Mouse (Mus musculus): Measurements from ENCODE around the gene Bsg. TPM values are rescaled to one million over a fixed set of nuclear protein-coding genes. Genes with fewer than 3 reads are reported as not detected.
A peak's percentile ranks its signal among the peaks of the same experiment; 100 is the strongest.

Gene Bsg
- 888 and 937 TPM in 2 replicates for polyA plus RNA-seq (2015; fragmentation: Nextera tagmentation; extraction: Ambion mirVana)

GRCm38 (mm10) chr10:79704065-79704969, at the start of gene Bsg:
Bsg (plus strand) TSS chr10:79704491.
- TF ChIP-seq CTCF (IDR thresholded peaks at IDR 0.05; ENCODE audit: low read depth): peak; percentile 74
- Histone ChIP-seq H3K27me3 (replicated peaks; ENCODE audit: control insufficient read depth, insufficient read depth, low read length) (no peaks in the 10 kb centered on the region), H3K9me3 (ENCODE audit: control insufficient read depth) (no peaks in the 10 kb centered on the region), H3K9ac (ENCODE audit: low read depth, low read length) (peak within 1 kb of the TSS; percentile 91), H3K27ac (ENCODE audit: low read depth, low read length) (peak within 1 kb of the TSS; percentile 81), H3K4me1 (replicated peaks; ENCODE audit: control insufficient read depth, insufficient read depth, low read length) (peaks cover 10% of the 10 kb centered on the region), H3K36me3 (ENCODE audit: control insufficient read depth, insufficient read depth) (peaks cover 11% of the 10 kb centered on the region; the same call in 1 of the 2 replicates), H3K4me3 (ENCODE audit: low read depth, low read length) (peak within 1 kb of the TSS; percentile 85), H3K4me2 (replicated peaks; ENCODE audit: low read depth) (peak within 1 kb of the TSS; percentile 79)
- peak; percentile 97 for ATAC-seq
- WGBS: under 1% methylated on average over 51 of the region's 65 CpGs

- Histone ChIP-seq H3K4me1 (replicated peaks; ENCODE audit: control insufficient read depth, insufficient read depth, low read length) (no peaks in the 10 kb centered on the region), H3K9me3 (ENCODE audit: control insufficient read depth) (no peaks in the 10 kb centered on the region), H3K4me2 (replicated peaks; ENCODE audit: low read depth) (no peak overlapping the region), H3K27me3 (replicated peaks; ENCODE audit: control insufficient read depth, insufficient read depth, low read length) (no peaks in the 10 kb centered on the region), H3K27ac (ENCODE audit: low read depth, low read length) (no peak overlapping the region), H3K4me3 (ENCODE audit: low read depth, low read length) (no peak overlapping the region), H3K36me3 (ENCODE audit: control insufficient read depth, insufficient read depth) (no peaks in the 10 kb centered on the region), H3K9ac (ENCODE audit: low read depth, low read length) (no peak overlapping the region)
- no peak for TF ChIP-seq CTCF (IDR thresholded peaks at IDR 0.05; ENCODE audit: low read depth)
- WGBS: 13% methylated on average over 1 of the region's 1 CpGs
- ATAC-seq: no peak
Observed at GRCm38 (mm10) chr10:79654946-79655395, 49.3 kb upstream of the Bsg start.

DNA sequence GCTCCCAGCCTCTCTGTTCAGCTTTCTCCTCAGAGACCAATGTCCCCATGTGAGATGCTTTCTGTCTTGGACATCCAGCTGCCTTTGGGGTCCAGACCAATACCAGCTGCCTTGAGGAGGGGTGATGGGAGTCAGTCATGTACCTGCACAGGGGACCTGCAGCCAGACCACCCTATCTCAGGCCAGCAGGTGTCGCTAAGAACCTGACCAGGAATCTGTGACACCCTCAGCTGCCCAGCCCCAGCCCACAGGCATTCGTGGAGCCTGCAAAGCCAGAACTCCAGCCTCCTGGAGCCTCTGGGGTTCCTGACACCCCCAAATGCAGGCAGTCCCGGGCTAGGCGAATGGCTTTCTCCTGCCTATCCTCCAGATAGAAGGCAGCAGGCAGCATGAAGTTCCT, 45.5 kb upstream of the Bsg start:
- Histone ChIP-seq H3K4me2 (replicated peaks; ENCODE audit: low read depth) (no peak overlapping the region), H3K36me3 (ENCODE audit: control insufficient read depth, insufficient read depth) (no peaks in the 10 kb centered on the region), H3K27me3 (replicated peaks; ENCODE audit: control insufficient read depth, insufficient read depth, low read length) (no peaks in the 10 kb centered on the region), H3K27ac (ENCODE audit: low read depth, low read length) (no peak overlapping the region), H3K4me1 (replicated peaks; ENCODE audit: control insufficient read depth, insufficient read depth, low read length) (no peaks in the 10 kb centered on the region), H3K4me3 (ENCODE audit: low read depth, low read length) (no peak overlapping the region), H3K9me3 (ENCODE audit: control insufficient read depth) (no peaks in the 10 kb centered on the region), H3K9ac (ENCODE audit: low read depth, low read length) (no peak overlapping the region)
- WGBS: 18% methylated on average over 4 of the region's 4 CpGs
- peak; percentile 64 for TF ChIP-seq CTCF (IDR thresholded peaks at IDR 0.05; ENCODE audit: low read depth)
- no peak for ATAC-seq

GRCm38 (mm10) chr10:79660298-79660697, 44.0 kb upstream of the Bsg start:
- peak; percentile 62 for TF ChIP-seq CTCF (IDR thresholded peaks at IDR 0.05; ENCODE audit: low read depth)
- 82% methylated on average over 2 of the region's 2 CpGs for whole genome bisulfite sequencing
- H3K4me3 ChIP-seq (ENCODE audit: low read depth, low read length): no peak overlapping the region
- no peaks in the 10 kb centered on the region for H3K36me3 ChIP-seq (ENCODE audit: control insufficient read depth, insufficient read depth)
- H3K4me2 ChIP-seq (replicated peaks; ENCODE audit: low read depth): no peak overlapping the region
- H3K27ac ChIP-seq (ENCODE audit: low read depth, low read length): no peak overlapping the region
- H3K9ac ChIP-seq (ENCODE audit: low read depth, low read length): no peak overlapping the region
- no peaks in the 10 kb centered on the region for H3K4me1 ChIP-seq (replicated peaks; ENCODE audit: control insufficient read depth, insufficient read depth, low read length)
- ATAC-seq: no peak
- no peaks in the 10 kb centered on the region for H3K9me3 ChIP-seq (ENCODE audit: control insufficient read depth)
- no peaks in the 10 kb centered on the region for H3K27me3 ChIP-seq (replicated peaks; ENCODE audit: control insufficient read depth, insufficient read depth, low read length)

GRCm38 (mm10) chr10:79661861-79662260, 42.4 kb upstream of the Bsg start:
- Histone ChIP-seq H3K9ac (ENCODE audit: low read depth, low read length) (no peak overlapping the region), H3K4me3 (ENCODE audit: low read depth, low read length) (no peak overlapping the region), H3K36me3 (ENCODE audit: control insufficient read depth, insufficient read depth) (no peaks in the 10 kb centered on the region), H3K4me2 (replicated peaks; ENCODE audit: low read depth) (no peak overlapping the region), H3K4me1 (replicated peaks; ENCODE audit: control insufficient read depth, insufficient read depth, low read length) (no peaks in the 10 kb centered on the region), H3K9me3 (ENCODE audit: control insufficient read depth) (no peaks in the 10 kb centered on the region), H3K27ac (ENCODE audit: low read depth, low read length) (no peak overlapping the region), H3K27me3 (replicated peaks; ENCODE audit: control insufficient read depth, insufficient read depth, low read length) (no peaks in the 10 kb centered on the region)
- no peak for ATAC-seq
- WGBS: 34% methylated on average over 3 of the region's 3 CpGs
- no peak for TF ChIP-seq CTCF (IDR thresholded peaks at IDR 0.05; ENCODE audit: low read depth)

DNA sequence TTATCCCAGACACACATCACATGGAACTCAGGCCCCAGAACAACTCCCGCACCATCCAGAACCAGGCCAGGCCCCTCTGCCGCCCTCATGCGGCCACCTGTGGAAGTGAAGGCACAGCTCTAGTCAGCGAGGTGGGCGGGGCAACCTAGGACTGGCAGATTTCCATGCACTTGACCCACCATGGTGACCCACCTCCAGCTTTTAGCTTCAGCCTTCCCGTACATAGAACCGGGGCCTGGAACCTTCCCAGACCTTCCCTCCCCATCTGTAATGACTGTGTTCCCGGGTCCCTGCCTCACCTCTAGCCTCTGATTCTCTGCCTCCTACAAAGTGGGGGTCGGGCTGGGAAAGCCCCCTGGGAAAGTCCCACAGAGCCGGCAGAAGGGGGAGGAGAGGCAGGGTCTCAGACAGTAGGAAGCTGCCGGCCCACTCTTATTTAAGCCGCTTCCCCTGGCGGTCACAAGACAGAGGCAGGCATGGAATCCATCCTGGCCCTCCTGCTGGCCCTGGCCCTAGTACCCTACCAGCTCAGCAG, 40.1 kb upstream of the Bsg start, which contains the start of gene Madcam1:
TSS of gene Madcam1 (plus strand) at position 429 of the 535 bp plus-strand sequence.
- H3K4me2 ChIP-seq (replicated peaks; ENCODE audit: low read depth): no peak within 1 kb of the TSS

More for the DNA sequence above, 40.1 kb upstream of the Bsg start, which contains the start of gene Madcam1:
- 0 out of 2 replicates have a peak, but pooled peaks have one; percentile 17 for ATAC-seq
- Histone ChIP-seq H3K36me3 (ENCODE audit: control insufficient read depth, insufficient read depth) (no peaks in the 10 kb centered on the region), H3K9ac (ENCODE audit: low read depth, low read length) (no peak within 1 kb of the TSS), H3K27me3 (replicated peaks; ENCODE audit: control insufficient read depth, insufficient read depth, low read length) (no peaks in the 10 kb centered on the region), H3K9me3 (ENCODE audit: control insufficient read depth) (no peaks in the 10 kb centered on the region), H3K4me1 (replicated peaks; ENCODE audit: control insufficient read depth, insufficient read depth, low read length) (no peaks in the 10 kb centered on the region), H3K27ac (ENCODE audit: low read depth, low read length) (no peak within 1 kb of the TSS), H3K4me3 (ENCODE audit: low read depth, low read length) (no peak within 1 kb of the TSS)
- WGBS: 13% methylated on average over 13 of the region's 13 CpGs
- peak; percentile 96 for TF ChIP-seq CTCF (IDR thresholded peaks at IDR 0.05; ENCODE audit: low read depth)

All from intestine, postnatal 0 days (tissue).